Mouse (Mus musculus): ENCODE measurements around the gene Eif3f. TPM values are rescaled to one million over a fixed set of nuclear protein-coding genes. Genes with fewer than 3 reads are reported as not detected.

Gene Eif3f
- polyA plus RNA-seq, 1 experiment from 2014 or later = 49.2 TPM

DNA sequence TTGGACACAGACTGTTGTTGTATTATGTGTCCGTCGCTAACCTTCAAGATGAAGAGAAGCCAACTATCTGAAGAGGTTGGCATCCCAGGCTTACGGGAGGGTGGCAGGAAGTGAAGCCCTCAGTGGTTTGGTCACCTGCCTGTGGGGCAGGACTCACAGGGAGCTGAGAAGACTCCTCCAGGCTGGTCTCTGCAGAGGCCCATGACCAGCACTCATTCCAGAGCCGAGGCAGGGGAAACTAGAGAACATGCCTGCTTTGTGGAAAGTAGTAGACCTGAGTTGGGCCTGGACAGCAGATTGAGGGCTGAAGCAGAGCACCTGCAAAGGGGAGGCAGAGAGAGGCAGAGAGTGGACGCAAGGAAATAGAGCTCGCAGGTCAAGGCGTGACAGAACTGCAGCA is 1.2 kb downstream of the Eif3f start:
- peak overlapping the region; percentile 100 for H3K4me3 ChIP-seq (ENCODE audit: low read length)
- no peak overlapping the region for H3K27ac ChIP-seq (ENCODE audit: low read length)
- peaks cover 31% of the 10 kb centered on the region for H3K36me3 ChIP-seq (ENCODE audit: control insufficient read depth, insufficient read depth)
- H3K4me1 ChIP-seq (ENCODE audit: control insufficient read depth, insufficient read depth, low read length) = peaks cover 11% of the 10 kb centered on the region
- no peaks in the 10 kb centered on the region for H3K9me3 ChIP-seq (replicated peaks; ENCODE audit: control insufficient read depth, low read length)
- peak overlapping the region; percentile 35; the same call in 1 of the 2 replicates for H3K9ac ChIP-seq (ENCODE audit: low read length)
- H3K4me2 ChIP-seq (ENCODE audit: low read depth, low read length) = peak overlapping the region; percentile 95
- ATAC-seq (replicated peaks; ENCODE audit: extremely low read depth, insufficient read depth, low FRiP score) = no peak
- H3K27me3 ChIP-seq (ENCODE audit: control insufficient read depth, insufficient read depth, low read length) = no peaks in the 10 kb centered on the region
- WGBS = 82% methylated on average over 7 of the region's 7 CpGs

DNA sequence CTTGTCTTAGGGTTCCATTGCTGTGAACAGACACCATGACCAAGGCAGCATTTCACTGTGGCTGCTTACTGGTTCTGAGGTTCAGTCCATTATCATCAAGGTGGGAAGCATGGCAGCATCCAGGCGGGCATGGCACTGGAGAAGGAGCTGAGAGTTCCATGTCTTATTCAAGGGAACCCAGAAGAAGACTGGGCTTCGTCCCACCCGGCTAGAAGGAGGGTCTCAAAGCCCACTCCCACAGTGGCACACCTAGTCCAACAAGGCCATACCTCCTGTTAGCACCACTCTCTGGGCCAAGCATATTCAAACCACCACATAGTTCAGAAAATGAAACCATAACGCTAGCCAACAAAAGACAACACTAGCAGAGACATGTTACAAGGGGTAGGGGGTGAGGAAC is 2.4 kb downstream of the Eif3f start:
- Histone ChIP-seq H3K9ac (ENCODE audit: low read length) (no peak overlapping the region), H3K4me1 (ENCODE audit: control insufficient read depth, insufficient read depth, low read length) (peaks cover 11% of the 10 kb centered on the region), H3K4me2 (ENCODE audit: low read depth, low read length) (no peak overlapping the region), H3K27ac (ENCODE audit: low read length) (no peak overlapping the region), H3K36me3 (ENCODE audit: control insufficient read depth, insufficient read depth) (peaks cover 43% of the 10 kb centered on the region), H3K27me3 (ENCODE audit: control insufficient read depth, insufficient read depth, low read length) (no peaks in the 10 kb centered on the region), H3K9me3 (replicated peaks; ENCODE audit: control insufficient read depth, low read length) (no peaks in the 10 kb centered on the region), H3K4me3 (ENCODE audit: low read length) (no peak overlapping the region)
- WGBS = 92% methylated on average over 4 of the region's 4 CpGs
- no peak for ATAC-seq (replicated peaks; ENCODE audit: extremely low read depth, insufficient read depth, low FRiP score)

DNA sequence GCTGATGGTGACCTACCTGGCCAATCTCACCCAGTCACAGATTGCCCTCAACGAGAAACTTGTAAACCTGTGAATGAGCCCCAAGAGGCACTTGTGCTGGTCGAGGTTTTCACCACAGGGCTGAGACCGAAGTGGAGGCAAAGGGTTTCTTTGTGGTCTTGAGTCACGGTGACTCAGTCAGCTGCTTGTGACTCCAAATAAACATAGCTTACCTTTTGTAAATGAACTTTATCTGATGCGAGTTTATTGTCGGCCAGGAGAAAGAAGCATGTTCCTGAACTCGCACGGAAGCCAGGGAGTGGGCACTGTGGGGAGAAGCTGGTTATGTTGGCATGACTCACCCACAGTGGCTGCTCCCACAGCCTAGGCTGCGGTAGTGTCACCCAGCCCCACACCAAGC is 7.2 kb downstream of the Eif3f start:
- Histone ChIP-seq H3K27ac (ENCODE audit: low read length) (no peak overlapping the region), H3K4me2 (ENCODE audit: low read depth, low read length) (no peak overlapping the region), H3K9ac (ENCODE audit: low read length) (no peak overlapping the region), H3K4me3 (ENCODE audit: low read length) (no peak overlapping the region), H3K4me1 (ENCODE audit: control insufficient read depth, insufficient read depth, low read length) (no peaks in the 10 kb centered on the region), H3K27me3 (ENCODE audit: control insufficient read depth, insufficient read depth, low read length) (no peaks in the 10 kb centered on the region), H3K36me3 (ENCODE audit: control insufficient read depth, insufficient read depth) (peaks cover 59% of the 10 kb centered on the region), H3K9me3 (replicated peaks; ENCODE audit: control insufficient read depth, low read length) (no peaks in the 10 kb centered on the region)
- WGBS = 90% methylated on average over 9 of the region's 9 CpGs
- no peak for ATAC-seq (replicated peaks; ENCODE audit: extremely low read depth, insufficient read depth, low FRiP score)

DNA sequence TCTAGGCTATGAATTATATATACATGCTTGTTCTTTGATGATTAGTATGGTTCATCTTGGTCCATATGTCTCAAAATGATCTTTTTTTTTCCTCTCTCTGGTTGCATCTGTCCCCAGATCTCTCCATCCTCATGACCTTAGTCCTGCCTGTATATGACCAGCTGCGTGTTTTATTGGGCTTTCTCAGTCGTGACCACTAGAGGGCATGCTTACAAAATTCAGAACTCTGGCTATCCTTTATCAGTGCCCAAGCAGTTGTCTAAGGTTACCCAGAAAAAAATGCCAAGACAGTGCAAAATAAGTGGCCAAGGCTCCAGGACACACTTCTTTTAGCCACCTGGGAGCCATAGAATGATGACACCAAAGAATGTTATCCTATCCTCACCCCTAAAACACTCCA is 9.8 kb downstream of the Eif3f start:
- Histone ChIP-seq H3K27me3 (ENCODE audit: control insufficient read depth, insufficient read depth, low read length) (peaks cover 4% of the 10 kb centered on the region), H3K36me3 (ENCODE audit: control insufficient read depth, insufficient read depth) (peaks cover 40% of the 10 kb centered on the region), H3K4me1 (ENCODE audit: control insufficient read depth, insufficient read depth, low read length) (no peaks in the 10 kb centered on the region), H3K4me3 (ENCODE audit: low read length) (no peak overlapping the region), H3K27ac (ENCODE audit: low read length) (no peak overlapping the region), H3K9ac (ENCODE audit: low read length) (no peak overlapping the region), H3K9me3 (replicated peaks; ENCODE audit: control insufficient read depth, low read length) (no peaks in the 10 kb centered on the region), H3K4me2 (ENCODE audit: low read depth, low read length) (no peak overlapping the region)
- ATAC-seq (replicated peaks; ENCODE audit: extremely low read depth, insufficient read depth, low FRiP score) = no peak
- 6% methylated on average over 2 of the region's 2 CpGs for WGBS

DNA sequence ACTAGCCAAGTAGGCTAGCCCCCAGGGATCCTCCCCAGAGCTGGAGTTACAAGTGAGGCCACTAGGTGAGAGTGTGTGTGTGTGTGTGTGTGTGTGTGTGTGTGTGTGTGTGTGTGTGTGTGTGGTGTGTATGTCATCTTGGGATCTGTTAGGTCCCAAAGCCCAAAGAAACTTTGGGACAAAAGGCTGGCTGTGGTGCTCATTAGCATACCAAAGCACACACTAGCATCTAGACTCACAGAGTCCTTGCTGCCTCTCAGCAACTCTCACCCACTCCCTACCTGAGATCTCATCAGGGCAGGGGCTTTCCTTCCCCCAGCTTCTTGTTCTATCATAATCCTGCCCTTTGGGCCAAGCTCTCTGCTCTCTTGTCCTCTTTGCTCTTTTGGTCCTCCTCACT is 14.4 kb downstream of the Eif3f start:
- Histone ChIP-seq H3K4me3 (ENCODE audit: low read length) (no peak overlapping the region), H3K4me2 (ENCODE audit: low read depth, low read length) (no peak overlapping the region), H3K9me3 (replicated peaks; ENCODE audit: control insufficient read depth, low read length) (no peaks in the 10 kb centered on the region), H3K27ac (ENCODE audit: low read length) (no peak overlapping the region), H3K9ac (ENCODE audit: low read length) (no peak overlapping the region), H3K27me3 (ENCODE audit: control insufficient read depth, insufficient read depth, low read length) (peaks cover 46% of the 10 kb centered on the region), H3K36me3 (ENCODE audit: control insufficient read depth, insufficient read depth) (0 out of 2 replicates have a peak, but pooled peaks cover 5% of the 10 kb centered on the region), H3K4me1 (ENCODE audit: control insufficient read depth, insufficient read depth, low read length) (peaks cover 10% of the 10 kb centered on the region)
- ATAC-seq (replicated peaks; ENCODE audit: extremely low read depth, insufficient read depth, low FRiP score) = no peak

DNA sequence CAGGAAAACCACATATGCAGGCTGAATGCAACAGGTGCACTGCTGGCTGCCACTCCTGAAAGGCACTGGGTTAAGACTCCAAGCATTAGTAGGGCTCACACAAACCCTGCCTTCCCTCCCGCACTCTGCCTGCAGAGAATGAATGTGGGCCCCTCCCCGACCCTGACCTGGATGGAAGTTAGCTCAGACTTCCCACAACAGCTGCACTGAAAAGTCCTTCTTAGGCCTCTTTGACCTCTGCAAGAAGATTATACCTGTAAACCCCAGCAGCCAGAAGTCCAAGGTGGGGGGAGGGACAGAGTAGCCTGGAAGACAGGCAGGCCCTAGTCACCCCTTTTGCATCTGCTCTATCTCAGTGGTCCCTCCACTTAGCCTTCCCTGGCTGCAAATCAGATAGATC is 15.1 kb downstream of the Eif3f start:
- no peak for ATAC-seq (replicated peaks; ENCODE audit: extremely low read depth, insufficient read depth, low FRiP score)
- H3K4me2 ChIP-seq (ENCODE audit: low read depth, low read length) = no peak overlapping the region
- no peak overlapping the region for H3K4me3 ChIP-seq (ENCODE audit: low read length)
- no peak overlapping the region for H3K9ac ChIP-seq (ENCODE audit: low read length)
- peaks cover 10% of the 10 kb centered on the region for H3K4me1 ChIP-seq (ENCODE audit: control insufficient read depth, insufficient read depth, low read length)
- H3K27me3 ChIP-seq (ENCODE audit: control insufficient read depth, insufficient read depth, low read length) = peaks cover 46% of the 10 kb centered on the region
- 0 out of 2 replicates have a peak, but pooled peaks cover 2% of the 10 kb centered on the region for H3K36me3 ChIP-seq (ENCODE audit: control insufficient read depth, insufficient read depth)
- 37% methylated on average over 2 of the region's 2 CpGs for WGBS
- no peak overlapping the region for H3K27ac ChIP-seq (ENCODE audit: low read length)
- no peaks in the 10 kb centered on the region for H3K9me3 ChIP-seq (replicated peaks; ENCODE audit: control insufficient read depth, low read length)

DNA sequence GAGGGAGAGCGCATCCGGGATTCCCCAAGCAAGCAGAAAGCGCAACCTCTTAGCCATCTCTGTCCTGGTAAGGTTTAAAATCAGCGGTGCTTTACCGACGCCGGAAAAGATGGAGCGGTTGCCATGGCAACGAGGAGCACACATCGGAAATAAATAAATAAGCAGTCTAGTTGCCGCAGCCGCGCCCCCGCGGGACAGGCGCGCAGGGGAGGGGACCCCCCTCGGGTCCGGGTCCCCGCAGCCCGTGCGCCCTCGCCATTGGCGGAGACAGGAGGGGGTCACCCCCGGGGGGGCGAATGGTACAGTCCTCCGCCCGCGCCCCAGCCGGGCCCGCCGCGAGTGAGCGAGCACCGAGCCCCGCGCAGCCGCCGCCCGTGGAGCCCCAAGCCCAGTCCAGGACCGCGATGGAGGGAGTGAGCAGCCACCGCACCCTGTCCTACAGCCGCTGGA is 16.1 kb downstream of the Eif3f start, which contains the start of gene Tub:
Tub (plus strand) TSS at position 27 of the 450 bp plus-strand sequence.
- no peak within 1 kb of the TSS for H3K27ac ChIP-seq (ENCODE audit: low read length)
- H3K4me2 ChIP-seq (ENCODE audit: low read depth, low read length) = peak within 1 kb of the TSS; percentile 67
- H3K9ac ChIP-seq (ENCODE audit: low read length) = peak within 1 kb of the TSS; percentile 2; the same call in 1 of the 2 replicates
- peaks cover 10% of the 10 kb centered on the region for H3K4me1 ChIP-seq (ENCODE audit: control insufficient read depth, insufficient read depth, low read length)
- 1% methylated on average over 42 of the region's 44 CpGs for WGBS
- ATAC-seq (replicated peaks; ENCODE audit: extremely low read depth, insufficient read depth, low FRiP score) = peak; percentile 49
- H3K4me3 ChIP-seq (ENCODE audit: low read length) = peak within 1 kb of the TSS; percentile 51
- H3K36me3 ChIP-seq (ENCODE audit: control insufficient read depth, insufficient read depth) = no peaks in the 10 kb centered on the region
- H3K9me3 ChIP-seq (replicated peaks; ENCODE audit: control insufficient read depth, low read length) = no peaks in the 10 kb centered on the region
- H3K27me3 ChIP-seq (ENCODE audit: control insufficient read depth, insufficient read depth, low read length) = peaks cover 46% of the 10 kb centered on the region

DNA sequence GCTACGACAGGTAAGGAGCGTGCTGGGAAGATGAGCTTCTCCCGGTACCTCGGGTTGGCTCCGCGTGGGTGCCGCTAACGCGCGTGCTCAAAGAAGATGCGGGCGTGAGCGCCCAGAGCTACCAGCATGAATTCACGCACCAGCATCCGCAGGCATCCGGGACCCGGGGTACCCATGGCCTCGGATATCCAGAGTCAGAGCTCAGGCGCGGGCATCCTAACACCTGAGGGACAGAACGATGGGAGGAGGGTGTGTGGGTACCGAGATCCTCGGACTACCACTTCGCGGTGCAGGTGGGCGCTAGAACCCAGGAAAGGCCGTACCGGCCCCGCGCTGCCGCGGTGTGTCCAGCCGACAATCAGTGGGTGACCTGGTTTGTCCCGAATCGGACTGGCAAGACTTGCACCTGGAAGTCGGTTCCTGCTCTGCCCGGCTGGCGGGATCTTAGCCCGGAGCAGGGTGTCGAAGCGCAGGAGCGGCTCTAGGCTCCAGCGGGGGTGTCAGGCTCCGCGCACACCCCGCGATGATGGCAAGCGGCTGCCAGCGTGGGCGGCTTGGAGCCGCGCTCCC is 16.6 kb downstream of the Eif3f start:
- peaks cover 46% of the 10 kb centered on the region for H3K27me3 ChIP-seq (ENCODE audit: control insufficient read depth, insufficient read depth, low read length)
- no peaks in the 10 kb centered on the region for H3K9me3 ChIP-seq (replicated peaks; ENCODE audit: control insufficient read depth, low read length)
- no peak overlapping the region for H3K27ac ChIP-seq (ENCODE audit: low read length)
- ATAC-seq (replicated peaks; ENCODE audit: extremely low read depth, insufficient read depth, low FRiP score) = no peak
- peak overlapping the region; percentile 67 for H3K4me2 ChIP-seq (ENCODE audit: low read depth, low read length)
- WGBS = 2% methylated on average over 52 of the region's 52 CpGs
- H3K4me3 ChIP-seq (ENCODE audit: low read length) = peak overlapping the region; percentile 51
- H3K4me1 ChIP-seq (ENCODE audit: control insufficient read depth, insufficient read depth, low read length) = peaks cover 10% of the 10 kb centered on the region
- no peaks in the 10 kb centered on the region for H3K36me3 ChIP-seq (ENCODE audit: control insufficient read depth, insufficient read depth)
- H3K9ac ChIP-seq (ENCODE audit: low read length) = peak overlapping the region; percentile 2; the same call in 1 of the 2 replicates

DNA sequence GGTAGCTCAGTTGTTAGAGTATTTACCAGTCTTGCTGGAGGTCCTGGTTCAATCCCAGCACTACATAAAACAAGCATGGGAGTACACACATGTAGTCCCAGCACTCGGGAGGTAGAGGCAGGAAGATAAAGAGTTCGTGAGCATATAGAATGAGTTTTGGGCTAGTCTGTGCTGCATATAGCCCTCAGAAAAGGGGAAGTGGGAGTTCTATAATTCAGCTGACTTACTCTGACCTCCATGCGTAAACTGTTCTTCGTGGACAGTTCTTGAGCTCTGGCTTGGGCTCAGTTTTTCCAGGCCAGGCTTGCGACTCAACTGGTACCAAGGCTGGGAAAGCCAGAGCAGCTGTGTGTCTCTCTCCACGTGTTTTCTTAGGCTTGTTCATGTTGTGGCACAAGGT is 18.6 kb downstream of the Eif3f start:
- no peak for ATAC-seq (replicated peaks; ENCODE audit: extremely low read depth, insufficient read depth, low FRiP score)
- H3K9me3 ChIP-seq (replicated peaks; ENCODE audit: control insufficient read depth, low read length) = no peaks in the 10 kb centered on the region
- no peak overlapping the region for H3K4me3 ChIP-seq (ENCODE audit: low read length)
- WGBS = 71% methylated on average over 6 of the region's 6 CpGs
- no peak overlapping the region for H3K27ac ChIP-seq (ENCODE audit: low read length)
- H3K4me2 ChIP-seq (ENCODE audit: low read depth, low read length) = no peak overlapping the region
- H3K4me1 ChIP-seq (ENCODE audit: control insufficient read depth, insufficient read depth, low read length) = peaks cover 10% of the 10 kb centered on the region
- H3K27me3 ChIP-seq (ENCODE audit: control insufficient read depth, insufficient read depth, low read length) = peaks cover 46% of the 10 kb centered on the region
- no peaks in the 10 kb centered on the region for H3K36me3 ChIP-seq (ENCODE audit: control insufficient read depth, insufficient read depth)
- no peak overlapping the region for H3K9ac ChIP-seq (ENCODE audit: low read length)

All from heart, embryonic 16.5 days (tissue).